Mouse (Mus musculus) kidney, adult 2 months (tissue): Measurements from ENCODE around the gene Mzf1. TPM values are rescaled to one million over a fixed set of nuclear protein-coding genes. Genes with fewer than 3 reads are reported as not detected.
A peak's percentile ranks its signal among the peaks of the same experiment; 100 is the strongest.

Experiments used
- DNase-seq: peaks from one replicate; pipeline ENCODE4 v3.0.0; 2021
- H3K27ac ChIP-seq: fragments of 200-500 bp; 2 replicates; pipeline ENCODE4 v1.5.1; 2012; ENCODE audit warnings: low read depth, low read length, control low read depth, inconsistent platforms; ENCODE audit not compliant: insufficient read depth
- H3K27me3 ChIP-seq: fragments of 200-500 bp; replicated peaks from 2 replicates; pipeline ENCODE4 v1.6.1; 2012; ENCODE audit warnings: mild to moderate bottlenecking, moderate library complexity, low read length, inconsistent platforms; ENCODE audit not compliant: control insufficient read depth, insufficient read depth
- H3K36me3 ChIP-seq: fragments of 200-500 bp; 2 replicates; pipeline ENCODE4 v1.6.1; 2012; ENCODE audit warnings: mild to moderate bottlenecking, moderate library complexity, low read length, inconsistent platforms; ENCODE audit not compliant: control insufficient read depth, insufficient read depth
- H3K4me1 ChIP-seq: fragments of 200-500 bp; 2 replicates; pipeline ENCODE4 v1.6.1; 2011; ENCODE audit warnings: low read length; ENCODE audit not compliant: control insufficient read depth, insufficient read depth
- H3K4me3 ChIP-seq: fragments of 200-500 bp; 2 replicates; pipeline ENCODE4 v1.5.1; 2011; ENCODE audit warnings: mild to moderate bottlenecking, low read depth, low read length, control low read depth; ENCODE audit not compliant: insufficient read depth
- CTCF ChIP-seq: fragments of 200-500 bp; conservative IDR thresholded peaks from 2 replicates; pipeline ENCODE4 v1.5.1; 2011; ENCODE audit warnings: low read depth, mild to moderate bottlenecking, control low read depth, low read length, moderate library complexity, mixed read lengths; ENCODE audit not compliant: insufficient read depth, insufficient read length
- POLR2A ChIP-seq: fragments of 200-500 bp; IDR thresholded peaks from one replicate; pipeline ENCODE4 v1.6.1; 2011; ENCODE audit warnings: low read depth, low read length, control low read depth
- WGBS: fragments of 180-500 bp; shearing (Covaris S2); methylation state at CpG from one replicate; pipeline ENCODE4 v1.1.7; 2018; 5-methylcytosine and 5-hydroxymethylcytosine counted together
- polyA plus RNA-seq: library from polyadenylated mRNA; depleted of rRNA; stranded (reverse); fragments of >200 nt; gene quantifications from 2 replicates; pipeline ENCODE4 v1.2.3, GENCODE M21; 2012

The Mzf1 gene
- polyA plus RNA-seq, 1 experiment, result 1.3 TPM

DNA sequence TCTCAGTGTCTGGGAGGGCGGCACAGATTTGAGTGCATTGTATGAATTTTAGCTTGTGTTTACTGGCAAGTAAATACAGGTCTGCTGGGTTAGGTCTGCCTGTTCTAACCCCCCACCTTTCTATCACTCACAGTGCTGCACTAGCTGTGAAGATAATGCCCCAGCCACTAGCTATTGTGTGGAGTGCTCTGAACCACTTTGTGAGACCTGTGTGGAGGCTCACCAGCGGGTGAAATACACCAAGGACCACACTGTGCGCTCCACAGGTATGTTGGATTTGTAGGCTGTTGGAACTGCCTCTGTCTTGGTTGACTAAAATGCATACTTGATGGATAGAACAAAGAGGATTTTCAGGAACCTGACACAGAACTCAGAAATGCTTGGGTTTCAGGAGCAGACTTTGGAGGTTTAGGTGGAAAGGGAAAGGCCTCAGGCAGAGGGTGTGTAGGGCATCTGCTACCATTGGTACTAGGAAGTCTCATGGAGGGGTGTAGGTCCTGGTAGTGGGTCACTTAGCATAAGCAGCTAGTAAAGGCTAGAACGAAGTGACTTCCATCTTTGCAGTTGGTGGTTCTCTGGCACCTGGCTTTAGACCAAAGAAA is 29.0 kb downstream of the Mzf1 start:
- TF ChIP-seq POLR2A (no peak), CTCF (no peak)
- peaks cover 12% of the 10 kb centered on the region for H3K4me1 ChIP-seq
- WGBS, result 25% methylated on average over 4 of the region's 4 CpGs

DNA sequence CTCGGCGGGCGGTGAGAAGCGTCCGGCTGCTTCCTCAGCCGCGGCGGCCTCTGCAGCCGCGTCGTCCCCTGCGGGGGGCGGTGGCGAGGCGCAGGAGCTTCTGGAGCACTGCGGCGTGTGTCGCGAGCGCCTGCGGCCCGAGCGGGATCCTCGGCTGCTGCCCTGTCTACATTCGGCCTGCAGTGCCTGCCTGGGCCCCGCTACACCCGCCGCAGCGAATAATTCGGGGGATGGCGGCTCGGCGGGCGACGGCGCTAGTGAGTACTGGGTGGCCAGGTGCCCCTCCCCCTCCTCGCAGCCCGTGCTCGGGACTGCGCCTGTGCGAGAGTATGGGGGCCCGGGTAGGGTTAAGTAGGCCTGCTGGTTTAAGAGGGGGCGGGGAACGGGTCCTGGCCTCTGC is 29.8 kb downstream of the Mzf1 start:
- peaks cover 2% of the 10 kb centered on the region; the same call in 1 of the 2 replicates for H3K36me3 ChIP-seq
- DNase-seq, result peak; percentile 68
- TF ChIP-seq POLR2A, result no peak
- no peak for TF ChIP-seq CTCF
- H3K4me3 ChIP-seq, result peak overlapping the region; percentile 65
- under 1% methylated on average over 36 of the region's 44 CpGs for WGBS
- peak overlapping the region; percentile 61; the same call in 1 of the 2 replicates for H3K27ac ChIP-seq
- H3K4me1 ChIP-seq, result peaks cover 12% of the 10 kb centered on the region
- H3K27me3 ChIP-seq, result no peaks in the 10 kb centered on the region

More for the DNA sequence above, 29.0 kb downstream of the Mzf1 start:
- no peak for DNase-seq
- Histone ChIP-seq H3K27ac (no peak overlapping the region), H3K36me3 (peaks cover 2% of the 10 kb centered on the region; the same call in 1 of the 2 replicates), H3K4me3 (peak overlapping the region; percentile 65), H3K27me3 (no peaks in the 10 kb centered on the region)

DNA sequence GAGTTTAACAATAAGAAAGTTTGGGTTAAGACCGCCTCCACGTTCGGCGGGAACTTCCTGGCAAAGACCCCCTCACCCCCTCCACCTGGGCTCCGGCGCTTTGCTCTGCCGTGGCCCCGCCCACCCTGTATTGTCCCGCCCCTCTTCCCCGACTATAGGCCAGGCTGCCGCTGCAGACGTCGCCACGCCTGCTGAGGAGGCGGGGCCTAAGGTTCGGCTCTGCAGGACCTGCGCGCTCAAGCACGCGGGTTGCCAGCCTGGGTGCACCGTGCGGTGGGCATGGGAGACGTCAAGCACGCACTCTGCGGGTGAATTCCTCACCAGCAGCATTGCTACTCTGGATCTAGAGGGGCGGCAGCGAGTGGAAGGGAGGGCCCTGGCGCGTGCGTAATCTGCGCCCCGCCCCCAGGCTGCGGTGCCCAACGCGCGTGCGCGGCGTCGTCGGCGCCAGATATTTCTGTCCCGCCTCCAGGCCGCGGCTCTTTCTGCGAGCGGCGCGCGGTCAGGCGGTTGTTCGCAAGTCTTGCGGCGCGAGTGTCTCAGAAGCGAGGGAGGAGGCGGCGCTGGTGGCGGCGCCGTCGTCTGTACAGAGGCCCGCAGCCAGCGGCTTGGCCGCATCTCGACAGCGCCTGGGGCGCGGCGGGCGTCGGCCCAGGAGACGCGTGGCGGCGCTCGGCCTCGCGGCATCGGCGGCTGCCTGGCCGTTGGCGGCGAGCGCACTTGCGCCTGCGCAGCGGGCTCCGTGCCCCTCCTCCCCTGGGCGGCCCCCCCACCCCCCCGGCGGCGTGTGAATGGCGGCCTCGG is 30.4 kb downstream of the Mzf1 start:
- under 1% methylated on average over 87 of the region's 95 CpGs for WGBS
- peak; percentile 95 for DNase-seq
- Histone ChIP-seq H3K4me3 (peak overlapping the region; percentile 65), H3K36me3 (peaks cover 2% of the 10 kb centered on the region; the same call in 1 of the 2 replicates), H3K27me3 (no peaks in the 10 kb centered on the region), H3K4me1 (peaks cover 12% of the 10 kb centered on the region), H3K27ac (peak overlapping the region; percentile 92)
- TF ChIP-seq POLR2A (peak; percentile 73), CTCF (no peak)

DNA sequence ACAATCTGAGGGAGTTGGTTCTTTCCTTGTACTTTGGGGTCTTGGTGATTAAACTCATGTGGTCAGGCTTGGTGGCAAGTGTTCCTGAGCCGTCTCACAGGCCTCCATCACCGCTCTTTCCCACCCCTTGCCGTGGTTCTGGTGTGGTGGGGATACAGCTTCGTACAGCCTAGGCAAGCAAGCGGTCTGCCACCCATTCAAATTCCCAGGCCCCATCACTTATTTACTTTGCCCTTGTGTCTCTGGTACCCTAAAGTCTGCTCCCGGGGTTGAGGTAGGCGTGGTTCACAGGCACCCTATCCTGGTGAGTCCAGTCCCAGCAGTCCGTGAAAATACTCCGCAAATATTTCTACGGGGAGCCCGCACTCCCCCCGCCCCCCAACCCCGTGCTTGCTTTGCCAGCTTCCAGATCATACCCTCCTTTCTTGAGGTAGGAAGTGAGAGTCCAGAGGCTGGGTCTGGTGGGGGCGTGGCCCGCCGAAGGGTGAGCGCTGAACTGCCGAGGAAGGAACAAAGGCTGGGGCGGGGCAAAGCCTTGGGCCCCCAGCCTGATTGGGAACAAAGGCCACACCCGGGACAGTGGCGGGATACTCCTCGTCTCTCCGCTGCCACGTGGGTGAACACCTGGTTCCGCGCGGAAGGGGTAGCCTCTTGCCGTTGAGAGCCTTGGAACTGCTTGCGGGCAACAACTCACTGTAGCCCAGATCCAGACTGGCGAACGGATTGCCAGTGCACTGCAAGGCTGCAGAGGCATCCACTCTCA is 31.6 kb downstream of the Mzf1 start:
- 4% methylated on average over 31 of the region's 31 CpGs for WGBS
- Histone ChIP-seq H3K4me1 (peaks cover 12% of the 10 kb centered on the region), H3K4me3 (peak overlapping the region; percentile 62), H3K27me3 (no peaks in the 10 kb centered on the region), H3K27ac (peak overlapping the region; percentile 29; the same call in 1 of the 2 replicates), H3K36me3 (peaks cover 2% of the 10 kb centered on the region; the same call in 1 of the 2 replicates)
- peak; percentile 83 for DNase-seq
- TF ChIP-seq CTCF (no peak), POLR2A (no peak)

DNA sequence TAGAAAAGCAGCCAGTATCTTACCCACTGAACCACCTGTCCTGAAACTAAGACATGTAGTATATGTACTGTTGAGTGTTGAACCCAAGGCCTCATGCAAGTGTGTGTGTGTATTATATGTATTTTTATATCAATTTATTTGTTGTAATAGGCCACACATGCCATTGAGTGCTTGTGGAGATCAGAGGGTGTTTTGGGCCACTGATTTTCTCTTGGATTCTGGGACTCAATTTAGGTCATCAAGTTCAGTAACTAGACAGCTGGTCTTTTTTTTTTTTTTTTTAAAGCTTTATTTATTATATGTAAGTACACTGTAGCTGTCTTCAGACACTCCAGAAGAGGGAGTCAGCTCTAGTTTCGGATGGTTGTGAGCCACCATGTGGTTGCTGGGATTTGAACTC is 39.3 kb downstream of the Mzf1 start:
- DNase-seq, result no peak
- TF ChIP-seq CTCF (no peak), POLR2A (no peak)
- Histone ChIP-seq H3K4me3 (no peak overlapping the region), H3K36me3 (no peaks in the 10 kb centered on the region), H3K27me3 (no peaks in the 10 kb centered on the region), H3K4me1 (peaks cover 4% of the 10 kb centered on the region; the same call in 1 of the 2 replicates), H3K27ac (no peak overlapping the region)
- 80% methylated on average over 1 of the region's 1 CpGs for WGBS

DNA sequence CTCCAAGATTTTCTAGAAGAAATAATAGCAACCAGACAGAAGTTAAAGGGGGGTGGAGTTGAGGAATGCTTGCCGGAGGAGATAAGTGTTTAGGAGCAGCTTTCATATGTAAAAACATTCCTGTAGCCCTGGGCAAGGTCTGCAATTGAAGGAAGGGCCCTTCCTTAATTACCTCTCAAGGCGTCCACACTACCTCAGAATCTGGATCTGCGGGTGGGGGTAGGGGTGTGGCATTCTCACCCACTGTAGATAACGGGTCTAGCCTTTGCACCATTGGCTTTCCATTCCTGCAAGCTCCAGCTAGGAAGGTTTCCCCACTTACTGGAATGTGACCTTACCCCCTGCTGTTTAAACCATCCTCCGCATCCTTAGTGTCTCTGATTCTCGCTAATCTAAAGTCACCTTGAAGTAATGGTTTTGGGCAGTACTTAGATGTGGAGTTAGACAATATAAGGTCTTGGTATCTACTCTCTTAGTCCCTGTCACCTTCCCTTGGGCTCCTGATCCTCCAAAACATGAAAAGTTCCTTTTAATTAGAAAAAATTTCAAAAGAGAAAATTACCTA is 40.2 kb downstream of the Mzf1 start:
- H3K4me1 ChIP-seq, result peaks cover 4% of the 10 kb centered on the region; the same call in 1 of the 2 replicates
- H3K36me3 ChIP-seq, result no peaks in the 10 kb centered on the region
- TF ChIP-seq POLR2A, result no peak
- TF ChIP-seq CTCF, result no peak
- H3K27me3 ChIP-seq, result no peaks in the 10 kb centered on the region
- no peak for DNase-seq
- H3K27ac ChIP-seq, result no peak overlapping the region
- WGBS, result 53% methylated on average over 6 of the region's 6 CpGs
- H3K4me3 ChIP-seq, result no peak overlapping the region
